Mouse (Mus musculus) right cerebral cortex, adult 18-20 months (tissue): ENCODE measurements around the gene Dhx29.
"Not testable (repeated sequence)": the region's sequence is repeated elsewhere in the genome, so short reads cannot be mapped to it uniquely, and the experiment has no call there.

Experiments
- DNase-seq: peaks from one replicate; pipeline ENCODE4 v3.0.0; 2022; ENCODE audit warnings: mixed read lengths

Dhx29 gene

GRCm38 (mm10) chr13:112987991-112988390, 60.7 kb downstream of the Dhx29 start:
- DNase-seq = peak; percentile 34

DNA sequence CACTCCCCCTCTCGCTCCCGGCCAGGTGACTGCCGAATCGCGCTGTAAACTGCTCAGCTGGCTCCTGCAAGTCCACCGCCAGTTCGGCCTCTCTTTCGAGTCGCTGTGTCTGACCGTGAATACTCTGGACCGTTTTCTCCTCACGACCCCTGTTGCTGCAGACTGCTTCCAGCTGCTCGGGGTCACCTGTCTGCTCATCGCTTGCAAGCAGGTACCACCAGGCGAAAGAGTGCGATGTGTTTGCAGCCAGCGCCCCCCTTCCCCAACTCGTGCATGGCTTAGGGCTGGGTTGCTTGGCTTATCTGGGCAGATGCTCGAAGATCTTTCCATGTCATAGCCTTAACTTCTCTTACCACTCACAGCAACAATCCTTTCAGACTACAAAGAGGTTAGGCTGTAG, 61.6 kb downstream of the Dhx29 start:
- no peak for DNase-seq

DNA sequence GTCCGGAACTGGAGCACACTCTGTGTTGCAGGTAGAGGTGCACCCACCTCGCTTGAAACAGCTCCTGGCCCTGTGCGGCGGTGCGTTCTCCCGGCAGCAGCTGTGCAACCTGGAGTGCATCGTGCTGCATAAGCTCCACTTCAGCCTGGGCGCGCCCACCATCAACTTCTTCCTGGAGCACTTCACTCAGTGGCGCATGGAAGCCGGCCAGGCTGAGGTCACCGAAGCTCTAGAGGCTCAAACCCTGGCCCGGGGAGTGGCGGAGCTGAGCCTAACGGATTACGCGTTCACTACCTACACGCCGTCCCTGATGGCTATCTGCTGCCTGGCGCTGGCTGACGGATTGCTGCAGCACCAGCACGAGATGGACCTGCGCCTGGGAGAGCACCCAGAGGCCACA, 62.3 kb downstream of the Dhx29 start:
- DNase-seq = no peak

DNA sequence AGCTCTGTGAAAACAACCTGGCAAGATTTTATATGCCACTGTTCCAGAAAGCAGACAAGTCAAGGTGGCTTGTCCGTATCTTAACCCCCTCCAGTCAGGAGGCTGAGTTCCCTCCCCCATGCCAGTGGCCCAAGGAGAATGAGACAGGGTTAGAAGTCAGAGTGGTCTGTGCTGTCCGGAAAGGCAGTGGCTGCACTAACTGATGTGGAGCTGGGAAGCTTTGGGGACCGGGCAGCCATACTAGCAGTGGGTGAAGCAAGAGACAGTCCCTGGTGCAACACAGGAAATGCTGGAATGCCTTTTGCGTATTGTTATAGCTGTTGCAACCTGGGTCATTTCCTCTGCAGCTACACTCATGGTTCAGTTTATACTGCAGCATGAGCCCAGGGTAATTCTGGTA, 63.1 kb downstream of the Dhx29 start:
- no peak for DNase-seq

- DNase-seq = no peak
These were observed 66.4 kb downstream of the Dhx29 start, which contains the start of gene Mcidas for GRCm38 (mm10) chr13:112993531-112994152. Mcidas (plus strand) TSS chr13:112993845.

DNA sequence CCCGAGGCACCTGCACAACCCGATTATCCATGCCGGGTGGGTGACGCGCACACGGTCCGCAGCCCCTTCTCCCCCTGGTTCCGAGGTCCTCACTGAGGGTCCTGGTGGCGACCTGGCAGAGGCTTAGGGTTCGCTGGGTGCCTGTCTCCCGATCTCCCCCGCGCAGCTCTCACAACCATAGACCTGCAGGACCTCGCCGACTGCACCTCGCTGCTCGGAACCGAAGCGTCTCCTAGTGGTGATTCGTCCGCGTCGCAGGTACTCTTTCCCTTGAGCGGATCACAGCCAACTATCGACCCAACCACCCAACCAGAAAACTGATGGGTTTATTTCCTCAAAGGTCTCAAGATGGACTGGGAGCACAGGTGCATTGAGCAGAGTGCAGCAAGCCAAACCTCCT, 66.9 kb downstream of the Dhx29 start:
- peak; percentile 53 for DNase-seq

- no peak for DNase-seq
These were observed 69.2 kb downstream of the Dhx29 start for GRCm38 (mm10) chr13:112996407-112996806.

DNA sequence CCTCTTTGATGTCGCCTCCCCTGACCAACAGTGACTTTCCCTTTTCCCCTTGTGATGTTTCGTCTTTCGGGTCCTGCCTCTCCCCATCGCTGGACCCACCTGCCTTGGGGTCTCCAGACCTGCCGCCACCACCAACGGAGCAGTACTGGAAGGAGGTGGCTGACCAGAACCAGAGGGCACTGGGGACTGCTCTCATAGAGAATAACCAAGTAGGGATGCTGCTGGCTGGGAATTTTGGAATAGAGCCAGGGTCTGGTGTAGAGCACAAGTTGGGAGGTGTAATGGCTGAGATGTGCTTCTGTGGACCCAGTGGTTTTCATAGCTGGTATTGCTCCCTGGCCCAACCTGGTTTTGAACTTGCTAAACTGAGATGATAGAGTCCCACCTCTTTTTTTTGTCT, 70.1 kb downstream of the Dhx29 start:
- DNase-seq = no peak

DNA sequence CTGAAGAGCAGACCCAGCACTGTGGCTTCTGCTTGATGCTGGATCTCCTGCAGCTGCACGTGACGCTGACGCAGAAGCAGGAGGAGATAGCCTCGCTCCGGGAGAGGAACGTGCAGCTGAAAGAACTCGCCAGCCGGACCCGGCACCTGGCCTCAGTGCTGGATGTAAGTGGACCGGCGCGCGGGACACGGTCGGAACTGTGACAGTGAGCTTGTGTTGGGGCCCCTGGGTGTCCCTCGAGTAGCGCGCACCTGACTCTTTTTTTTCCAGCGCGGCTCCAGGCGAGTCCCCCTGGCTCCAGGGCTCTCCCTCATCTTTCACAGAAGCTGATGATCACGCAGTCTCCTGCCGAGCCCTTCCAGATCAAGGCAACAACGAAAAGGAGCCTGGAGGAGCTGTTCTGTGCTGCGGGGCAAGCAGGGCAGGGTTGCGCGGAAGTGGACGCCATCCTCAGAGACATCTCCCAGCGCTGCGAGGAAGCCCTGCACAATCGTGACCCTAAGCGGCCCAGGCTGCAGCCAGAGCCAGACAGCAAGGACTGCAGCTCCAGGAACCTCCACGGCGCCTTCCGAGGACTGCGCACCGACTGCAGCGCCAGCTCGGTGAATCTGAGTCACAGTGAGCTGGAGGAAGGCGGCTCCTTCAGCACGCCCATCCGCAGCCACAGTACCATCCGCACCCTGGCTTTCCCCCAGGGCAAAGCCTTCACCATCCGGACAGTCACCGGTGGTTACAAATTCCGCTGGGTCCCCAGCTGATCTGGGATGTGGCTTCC, 71.4 kb downstream of the Dhx29 start:
- DNase-seq = peak; percentile 73

- no peak for DNase-seq
These were observed 72.8 kb downstream of the Dhx29 start for GRCm38 (mm10) chr13:113000090-113000489.

GRCm38 (mm10) chr13:113000576-113001318, 73.5 kb downstream of the Dhx29 start:
- no peak for DNase-seq

DNA sequence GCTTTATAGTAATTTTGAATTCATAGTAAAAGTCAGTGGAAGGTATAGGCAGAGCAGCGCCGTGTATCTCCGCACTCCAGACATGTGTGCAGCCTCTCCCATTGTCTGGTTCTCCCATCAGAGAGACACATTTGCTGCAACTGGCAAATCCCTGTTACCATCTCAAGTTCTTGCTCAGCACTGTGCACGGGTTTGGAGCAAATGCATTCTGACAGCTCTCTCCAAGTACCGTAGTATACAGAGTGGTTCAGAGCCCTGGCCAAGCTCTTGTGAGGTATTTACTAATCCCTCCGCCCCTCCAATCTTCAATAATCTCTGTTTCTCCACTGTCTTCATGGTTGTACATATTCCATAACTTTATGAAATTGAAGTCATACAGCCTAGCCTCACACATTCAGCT, 85.4 kb downstream of the Dhx29 start:
- DNase-seq = no peak

GRCm38 (mm10) chr13:113013174-113013953, 86.1 kb downstream of the Dhx29 start:
- DNase-seq = not testable (repeated sequence)
